Mouse (Mus musculus): Measurements from ENCODE around the gene Ace3.

DNA sequence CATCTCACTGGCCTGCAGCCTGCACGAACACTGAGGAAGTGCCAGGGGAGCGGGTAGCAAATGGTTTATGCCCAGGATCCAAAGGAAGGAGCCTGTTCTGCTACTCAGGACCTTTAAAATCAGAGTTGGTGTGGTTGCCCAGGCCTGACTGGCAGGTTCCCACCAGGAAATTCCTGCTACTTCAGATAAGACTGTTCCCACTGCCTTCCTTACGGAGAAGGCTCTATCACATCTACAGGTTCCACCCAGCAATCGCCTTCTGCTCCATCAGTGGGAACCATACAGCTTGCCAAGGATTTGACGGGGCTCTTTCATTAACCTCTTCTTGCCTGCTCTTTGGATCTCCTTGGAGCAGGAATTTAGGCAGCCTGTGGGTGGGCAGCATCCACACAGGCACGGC is 7.0 kb upstream of the Ace3 start:
- TF ChIP-seq CTCF (conservative IDR thresholded peaks at IDR 0.05; ENCODE audit: low read length): no peak
- TF ChIP-seq POU5F1 (IDR thresholded peaks at IDR 0.05; ENCODE audit: borderline replicate concordance, low read length): no peak
- no peak for TF ChIP-seq NANOG (IDR thresholded peaks at IDR 0.05; ENCODE audit: borderline replicate concordance, low read length)
